In genomic region chr15:102698193-102698592, GRCm38 (mm10) we compare ENCODE assay signal across 8 mouse cellular contexts. TPM values are rescaled to one million over a fixed set of nuclear protein-coding genes. Genes with fewer than 3 reads are reported as not detected.
DNase-seq lines count a peak whose midpoint lies in the region; ATAC-seq and TF ChIP-seq lines count a peak whose summit lies in the region.

No protein-coding gene starts in this region.

- TF ChIP-seq CTCF in layer of hippocampus, adult 2 months (conservative IDR thresholded peaks at IDR 0.05) = peak; percentile 97
- TF ChIP-seq CTCF in lung, postnatal 0 days (IDR thresholded peaks at IDR 0.05) = peak; percentile 90

- no peak overlapping the region for H3K4me2 ChIP-seq in lung, postnatal 0 days (replicated peaks; ENCODE audit: low read depth, low read length)

- no peaks in the 10 kb centered on the region for H3K9me3 ChIP-seq in lung, postnatal 0 days (ENCODE audit: low read length)

- peak; percentile 39 to 52 for DNase-seq in CD8-positive naive resting alpha-beta T cell, adult 2 months (ENCODE audit: low read depth in 2 of 2, low spot score in 2 of 2)
- peak; percentile 83 for DNase-seq in adrenal gland, adult 2 months
- peak; percentile 67 for DNase-seq in embryo, embryonic 11.5 days (ENCODE audit: low read depth, low spot score)
- peak; percentile 80 to 91 for DNase-seq in heart, postnatal 10 days
- peak; percentile 79 to 89 for DNase-seq in layer of hippocampus, adult 2 months (ENCODE audit: low spot score in 2 of 2)
- peak; percentile 77 for DNase-seq in lung, postnatal 0 days (ENCODE audit: low spot score)
- DNase-seq in right cerebral cortex, postnatal 14 days = peak; percentile 88
- DNase-seq in urinary bladder, postnatal 14 days (ENCODE audit: low spot score) = peak; percentile 84

- TF ChIP-seq EP300 in lung, postnatal 0 days (IDR thresholded peaks at IDR 0.05) = no peak

- no peaks in the 10 kb centered on the region for H3K36me3 ChIP-seq in lung, postnatal 0 days (ENCODE audit: insufficient read depth, low read length)

- H3K4me1 ChIP-seq in lung, postnatal 0 days (ENCODE audit: insufficient read depth, low read depth, low read length) = no peaks in the 10 kb centered on the region

- H3K27me3 ChIP-seq in lung, postnatal 0 days (replicated peaks; ENCODE audit: insufficient read depth, low read length) = peaks cover 46% of the 10 kb centered on the region

- no peak overlapping the region for H3K27ac ChIP-seq in layer of hippocampus, adult 2 months
- no peak overlapping the region for H3K27ac ChIP-seq in lung, postnatal 0 days (ENCODE audit: low read length)

- no peak overlapping the region for H3K9ac ChIP-seq in lung, postnatal 0 days (replicated peaks; ENCODE audit: low read depth)

- H3K4me3 ChIP-seq in layer of hippocampus, adult 2 months = no peak overlapping the region
- H3K4me3 ChIP-seq in lung, postnatal 0 days (ENCODE audit: low read depth, low read length) = no peak overlapping the region

- ATAC-seq in lung, postnatal 0 days = peak; percentile 36; the same call in 1 of the 2 replicates

- WGBS in lung, postnatal 0 days = 2% methylated on average over 11 of the region's 11 CpGs

- intact Hi-C loops in heart, postnatal 10 days (cut with DNase I) = loop anchor here (1.0 kb wide), 1 partner anchor 44 kb away; no protein-coding TSS in a partner anchor

RNA-seq across cellular contexts. Expression of gene Calcoco1, which starts 23.8 kb away (rescaled TPM):
- total RNA-seq in adrenal gland, adult 2 months (2021) = 100 to 1,000 TPM in 1 of 2 experiments, 10 to 100 TPM in 1; 93.4 to 136 TPM
- 75.4 and 89.3 TPM in 2 replicates for polyA plus RNA-seq in adrenal gland, adult 2 months (2012; rRNA removed)
- 100 to 1,000 TPM in 1 of 2 experiments, 10 to 100 TPM in 1; 90.9 to 100 TPM for total RNA-seq in heart, postnatal 10 days (2021)
- 10 to 100 TPM; 95.4 to 96.9 TPM for total RNA-seq in layer of hippocampus, adult 2 months (2021)
- 92.3 and 99.4 TPM in 2 replicates for polyA plus RNA-seq in lung, postnatal 0 days (2015; fragmentation: Nextera tagmentation; extraction: Ambion mirVana)

RNA-seq across cellular contexts. Expression of gene Atp5g2, which starts 26.0 kb away (rescaled TPM):
- total RNA-seq in adrenal gland, adult 2 months (2021) = 10 to 100 TPM; 19.5 to 24.2 TPM
- 415 and 492 TPM in 2 replicates for polyA plus RNA-seq in adrenal gland, adult 2 months (2012; rRNA removed)
- 10 to 100 TPM; 31.1 to 47.4 TPM for total RNA-seq in heart, postnatal 10 days (2021)
- 10 to 100 TPM; 11.0 to 11.5 TPM for total RNA-seq in layer of hippocampus, adult 2 months (2021)
- 48.6 and 49.8 TPM in 2 replicates for polyA plus RNA-seq in lung, postnatal 0 days (2015; fragmentation: Nextera tagmentation; extraction: Ambion mirVana)
